Mouse (Mus musculus): ENCODE measurements around the gene Otub1. TPM values are rescaled to one million over a fixed set of nuclear protein-coding genes. Genes with fewer than 3 reads are reported as not detected.

Gene Otub1
- total and polyA plus RNA-seq, 2 experiments from 2014 or later: 127 to 132 TPM

GRCm38 (mm10) chr19:7172051-7172866 lies 33.9 kb downstream of the Otub1 start:
- Histone ChIP-seq H3K36me3 (replicated peaks; ENCODE audit: control insufficient read depth, insufficient read depth, low read length) (no peaks in the 10 kb centered on the region), H3K4me3 (ENCODE audit: low read depth, low read length) (no peak overlapping the region), H3K9me3 (replicated peaks; ENCODE audit: control insufficient read depth, low read length) (no peaks in the 10 kb centered on the region), H3K27ac (ENCODE audit: low read depth) (no peak overlapping the region), H3K9ac (replicated peaks; ENCODE audit: low read depth, low read length) (no peak overlapping the region), H3K4me1 (ENCODE audit: control insufficient read depth, insufficient read depth) (0 out of 2 replicates have a peak, but pooled peaks cover 8% of the 10 kb centered on the region), H3K4me2 (ENCODE audit: low read depth, low read length) (no peak overlapping the region), H3K27me3 (ENCODE audit: control insufficient read depth, insufficient read depth, low read length) (no peaks in the 10 kb centered on the region; the same call in 1 of the 2 replicates)
- DNase-seq (ENCODE audit: low spot score) (no peak), ATAC-seq (ENCODE audit: insufficient read depth, low read depth) (peak; percentile 65)
- WGBS: 20% methylated on average over 13 of the region's 13 CpGs
- TF ChIP-seq EP300 (IDR thresholded peaks at IDR 0.05; ENCODE audit: low read depth): no peak
- TF ChIP-seq CTCF (IDR thresholded peaks at IDR 0.05; ENCODE audit: low read depth): no peak

- no peak overlapping the region for H3K27ac ChIP-seq (ENCODE audit: low read depth)
- no peak overlapping the region for H3K4me3 ChIP-seq (ENCODE audit: low read depth, low read length)
- no peaks in the 10 kb centered on the region for H3K9me3 ChIP-seq (replicated peaks; ENCODE audit: control insufficient read depth, low read length)
- ATAC-seq (ENCODE audit: insufficient read depth, low read depth) (no peak), DNase-seq (ENCODE audit: low spot score) (no peak)
- H3K9ac ChIP-seq (replicated peaks; ENCODE audit: low read depth, low read length): no peak overlapping the region
- WGBS: 27% methylated on average over 8 of the region's 8 CpGs
- H3K4me1 ChIP-seq (ENCODE audit: control insufficient read depth, insufficient read depth): 0 out of 2 replicates have a peak, but pooled peaks cover 8% of the 10 kb centered on the region
- no peak overlapping the region for H3K4me2 ChIP-seq (ENCODE audit: low read depth, low read length)
- TF ChIP-seq CTCF (IDR thresholded peaks at IDR 0.05; ENCODE audit: low read depth) (no peak), EP300 (IDR thresholded peaks at IDR 0.05; ENCODE audit: low read depth) (no peak)
- H3K27me3 ChIP-seq (ENCODE audit: control insufficient read depth, insufficient read depth, low read length): peaks cover 3% of the 10 kb centered on the region
- no peaks in the 10 kb centered on the region for H3K36me3 ChIP-seq (replicated peaks; ENCODE audit: control insufficient read depth, insufficient read depth, low read length)
Observed at GRCm38 (mm10) chr19:7171447-7171846, 34.7 kb downstream of the Otub1 start.

GRCm38 (mm10) chr19:7170916-7171315 lies 35.2 kb downstream of the Otub1 start:
- H3K4me1 ChIP-seq (ENCODE audit: control insufficient read depth, insufficient read depth): 0 out of 2 replicates have a peak, but pooled peaks cover 8% of the 10 kb centered on the region
- H3K27ac ChIP-seq (ENCODE audit: low read depth): no peak overlapping the region
- TF ChIP-seq EP300 (IDR thresholded peaks at IDR 0.05; ENCODE audit: low read depth): no peak
- no peak for TF ChIP-seq CTCF (IDR thresholded peaks at IDR 0.05; ENCODE audit: low read depth)
- ATAC-seq (ENCODE audit: insufficient read depth, low read depth) (no peak), DNase-seq (ENCODE audit: low spot score) (no peak)
- no peak overlapping the region for H3K4me2 ChIP-seq (ENCODE audit: low read depth, low read length)
- no peaks in the 10 kb centered on the region for H3K9me3 ChIP-seq (replicated peaks; ENCODE audit: control insufficient read depth, low read length)
- WGBS: 70% methylated on average over 6 of the region's 6 CpGs
- H3K4me3 ChIP-seq (ENCODE audit: low read depth, low read length): no peak overlapping the region
- H3K27me3 ChIP-seq (ENCODE audit: control insufficient read depth, insufficient read depth, low read length): peaks cover 8% of the 10 kb centered on the region
- no peak overlapping the region for H3K9ac ChIP-seq (replicated peaks; ENCODE audit: low read depth, low read length)
- H3K36me3 ChIP-seq (replicated peaks; ENCODE audit: control insufficient read depth, insufficient read depth, low read length): no peaks in the 10 kb centered on the region

- Histone ChIP-seq H3K4me2 (ENCODE audit: low read depth, low read length) (no peak overlapping the region), H3K9ac (replicated peaks; ENCODE audit: low read depth, low read length) (no peak overlapping the region), H3K27me3 (ENCODE audit: control insufficient read depth, insufficient read depth, low read length) (peaks cover 19% of the 10 kb centered on the region), H3K4me3 (ENCODE audit: low read depth, low read length) (no peak overlapping the region), H3K4me1 (ENCODE audit: control insufficient read depth, insufficient read depth) (peaks cover 18% of the 10 kb centered on the region; the same call in 1 of the 2 replicates), H3K9me3 (replicated peaks; ENCODE audit: control insufficient read depth, low read length) (no peaks in the 10 kb centered on the region), H3K27ac (ENCODE audit: low read depth) (no peak overlapping the region), H3K36me3 (replicated peaks; ENCODE audit: control insufficient read depth, insufficient read depth, low read length) (no peaks in the 10 kb centered on the region)
- no peak for TF ChIP-seq EP300 (IDR thresholded peaks at IDR 0.05; ENCODE audit: low read depth)
- TF ChIP-seq CTCF (IDR thresholded peaks at IDR 0.05; ENCODE audit: low read depth): no peak
- WGBS: 64% methylated on average over 2 of the region's 2 CpGs
- ATAC-seq (ENCODE audit: insufficient read depth, low read depth) (no peak), DNase-seq (ENCODE audit: low spot score) (no peak)
Observed at GRCm38 (mm10) chr19:7168423-7168822, 37.7 kb downstream of the Otub1 start.

- peaks cover 12% of the 10 kb centered on the region; the same call in 1 of the 2 replicates for H3K4me1 ChIP-seq (ENCODE audit: control insufficient read depth, insufficient read depth)
- 27% methylated on average over 6 of the region's 6 CpGs for WGBS
- no peak overlapping the region for H3K4me3 ChIP-seq (ENCODE audit: low read depth, low read length)
- peaks cover 23% of the 10 kb centered on the region for H3K27me3 ChIP-seq (ENCODE audit: control insufficient read depth, insufficient read depth, low read length)
- H3K9me3 ChIP-seq (replicated peaks; ENCODE audit: control insufficient read depth, low read length): no peaks in the 10 kb centered on the region
- H3K9ac ChIP-seq (replicated peaks; ENCODE audit: low read depth, low read length): no peak overlapping the region
- no peak for TF ChIP-seq CTCF (IDR thresholded peaks at IDR 0.05; ENCODE audit: low read depth)
- no peak for TF ChIP-seq EP300 (IDR thresholded peaks at IDR 0.05; ENCODE audit: low read depth)
- H3K36me3 ChIP-seq (replicated peaks; ENCODE audit: control insufficient read depth, insufficient read depth, low read length): no peaks in the 10 kb centered on the region
- DNase-seq (ENCODE audit: low spot score) (no peak), ATAC-seq (ENCODE audit: insufficient read depth, low read depth) (no peak)
- H3K4me2 ChIP-seq (ENCODE audit: low read depth, low read length): no peak overlapping the region
- no peak overlapping the region for H3K27ac ChIP-seq (ENCODE audit: low read depth)
Observed at GRCm38 (mm10) chr19:7166767-7167166, 39.3 kb downstream of the Otub1 start.
